Mouse (Mus musculus) erythroblast, embryonic 14.5 days (primary cell): ENCODE data around the gene Map4k4.

ENCODE experiments used
- GATA1 ChIP-seq: IDR thresholded peaks from 2 replicates; pipeline ENCODE4 v1.6.1; 2012; ENCODE audit warnings: low read length, inconsistent platforms, mixed read lengths
- TAL1 ChIP-seq: IDR thresholded peaks from 3 replicates; pipeline ENCODE4 v1.6.1; 2012; ENCODE audit warnings: low read length, inconsistent platforms, mixed read lengths

DNA sequence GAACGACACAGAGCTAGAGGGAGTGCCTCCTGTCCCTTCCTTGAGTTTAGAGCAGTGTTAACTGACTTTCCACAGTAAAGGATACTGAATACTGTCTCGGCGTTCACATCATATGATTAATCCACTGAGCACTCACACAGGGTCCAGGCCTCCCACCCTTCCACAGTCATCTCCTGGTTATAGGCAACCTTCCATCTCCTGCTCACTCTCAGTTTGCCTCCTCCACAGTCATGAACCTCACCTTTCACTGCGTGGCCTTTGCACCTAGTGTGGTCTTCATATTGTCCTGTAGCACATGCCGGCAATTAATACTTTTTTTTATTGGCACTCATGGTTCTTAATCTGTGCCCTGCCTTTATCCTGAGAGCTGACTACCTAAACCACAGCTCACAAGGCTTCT, 128.9 kb downstream of the Map4k4 start:
- TF ChIP-seq TAL1 = no peak
- no peak for TF ChIP-seq GATA1
